ENCODE assay signal across 21 mouse cellular contexts in the genomic region with DNA sequence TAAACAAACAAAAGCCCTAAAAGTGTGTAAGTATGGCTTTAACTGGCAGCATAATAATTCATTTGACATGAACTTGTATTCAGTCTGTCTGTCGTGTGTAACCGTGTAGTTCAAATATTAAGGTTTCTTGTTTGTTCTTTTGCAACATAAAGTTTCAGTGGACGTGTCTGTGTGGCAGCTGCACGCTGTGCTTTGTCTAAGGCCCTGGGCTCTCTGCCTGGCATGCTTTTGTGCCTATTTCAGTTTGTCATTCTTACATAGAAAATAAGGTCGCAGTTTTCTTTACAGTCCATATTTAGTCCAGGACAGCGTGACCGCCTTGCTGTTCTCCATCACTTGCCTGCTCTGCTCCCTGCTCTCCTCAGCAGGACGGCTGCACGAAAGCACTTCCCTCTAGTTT. TPM values are rescaled to one million over a fixed set of nuclear protein-coding genes. Genes with fewer than 3 reads are reported as not detected.
DNase-seq lines count a peak whose midpoint lies in the region; ATAC-seq and TF ChIP-seq lines count a peak whose summit lies in the region.
"Had no signal": no experiment of that assay in that cellular context is flagged by ENCODE, and none has a peak within 500 bp of the region (broad histone marks: within the 10 kb centered on the region; RNA-seq: fewer than 3 reads in every experiment).

No protein-coding gene starts in this region.

- TF ChIP-seq POLR2A in cerebellum, adult 2 months (IDR thresholded peaks at IDR 0.05; ENCODE audit: borderline replicate concordance, insufficient read depth, low read length), result no peak
- no peak for TF ChIP-seq POLR2A in brain, embryonic 14.5 days (IDR thresholded peaks at IDR 0.05; ENCODE audit: borderline replicate concordance, extremely low read depth, insufficient read depth, insufficient read length, poor library complexity, severe bottlenecking)

- WGBS in cerebellum, adult 2 months, result 8% methylated on average over 9 of the region's 9 CpGs

- TF ChIP-seq CTCF in cerebellum, adult 2 months (IDR thresholded peaks at IDR 0.05; ENCODE audit: borderline replicate concordance, insufficient read depth, low read depth, low read length), result no peak
- TF ChIP-seq CTCF in gastrocnemius, adult 2 months (IDR thresholded peaks at IDR 0.05), result no peak
- TF ChIP-seq CTCF in layer of hippocampus, adult 2 months (conservative IDR thresholded peaks at IDR 0.05), result no peak
- TF ChIP-seq CTCF in brain, embryonic 14.5 days (IDR thresholded peaks at IDR 0.05; ENCODE audit: borderline replicate concordance, extremely low read depth, insufficient read depth, insufficient read length), result no peak

- H3K4me1 ChIP-seq in cerebellum, adult 2 months (ENCODE audit: control insufficient read depth, insufficient read depth, low read length), result peaks cover 21% of the 10 kb centered on the region; the same call in 1 of the 2 replicates

- intact Hi-C loops in gastrocnemius, adult 2 months (cut with DNase I), result no loop called here

- no peaks in the 10 kb centered on the region for H3K27me3 ChIP-seq in cerebellum, adult 2 months (ENCODE audit: control insufficient read depth, insufficient read depth, low read length)
- H3K27me3 ChIP-seq: embryonic facial prominence, embryonic 15.5 days; liver, embryonic 13.5 days had no signal

- ATAC-seq in granulocyte monocyte progenitor cell, adult 5-6 weeks (replicated peaks; ENCODE audit: poor library complexity, severe bottlenecking), result no peak
- ATAC-seq: intestine, embryonic 16.5 days had no signal

- DNase-seq in cerebellum, adult 8-10 months, result peak; percentile 20
- DNase-seq in cerebellum, adult 2 months, result no peak
- no peak for DNase-seq in gastrocnemius, adult 2 months
- DNase-seq in gastrocnemius, adult 18-20 months (ENCODE audit: low spot score), result no peak
- no peak for DNase-seq in layer of hippocampus, adult 2 months (ENCODE audit: low spot score in 2 of 2)
- no peak for DNase-seq in layer of hippocampus, postnatal 36 days
- DNase-seq in brain, embryonic 14.5 days (ENCODE audit: low read depth), result peak; percentile 65
- DNase-seq: adrenal gland, postnatal 14 days; gastrocnemius, postnatal 25 days; kidney, adult 9 months; kidney, postnatal 25 days; layer of hippocampus, adult 9-11 months; liver, embryonic 13.5 days; lung, adult 2 months; lung, postnatal 14 days; thymus, adult 18-20 months; thymus, postnatal 4 days had no signal

- no peak overlapping the region for H3K4me3 ChIP-seq in cerebellum, adult 2 months (replicated peaks; ENCODE audit: insufficient read depth, low read depth, low read length)
- no peak overlapping the region for H3K4me3 ChIP-seq in gastrocnemius, adult 2 months
- peak overlapping the region; percentile 39 for H3K4me3 ChIP-seq in layer of hippocampus, adult 2 months
- H3K4me3 ChIP-seq: embryonic facial prominence, embryonic 15.5 days; left cerebral cortex, adult 2 months; liver, embryonic 13.5 days had no signal

- H3K27ac ChIP-seq in cerebellum, adult 2 months (ENCODE audit: insufficient read depth, low read length), result no peak overlapping the region
- H3K27ac ChIP-seq in gastrocnemius, adult 2 months, result peak overlapping the region; percentile 66
- H3K27ac ChIP-seq in layer of hippocampus, adult 2 months, result peak overlapping the region; percentile 11; the same call in 1 of the 2 replicates
- H3K27ac ChIP-seq: embryonic facial prominence, embryonic 15.5 days; left cerebral cortex, adult 2 months; liver, embryonic 13.5 days had no signal

RNA-seq across cellular contexts. Expression of a gene that starts 5.8 kb away (rescaled TPM):
- polyA plus RNA-seq in cerebellum, adult 2 months (2012; rRNA removed), result 212 and 222 TPM in 2 replicates
- total RNA-seq in gastrocnemius, adult 2 months (2021), result 100 to 1,000 TPM; 134 to 142 TPM
- 100 to 1,000 TPM; 128 to 153 TPM for total RNA-seq in gastrocnemius, adult 18-20 months (2021)
- 100 to 1,000 TPM; 160 TPM for total RNA-seq in layer of hippocampus, adult 2 months (2021)
- 100 to 1,000 TPM; 156 to 161 TPM for total RNA-seq in layer of hippocampus, postnatal 36 days (2021)
- 34.5 and 35.9 TPM in 2 replicates for polyA plus RNA-seq in brain, embryonic 14.5 days (2012; rRNA removed)
- 20.1 and 20.8 TPM in 2 replicates for total RNA-seq in granulocyte monocyte progenitor cell, adult 5-6 weeks (2014; fragmentation: Nextera tagmentation)
- 11.3 and 12.4 TPM in 2 replicates for total RNA-seq in granulocyte monocyte progenitor cell, adult 5-6 weeks (2017)

Comparison
In these comparisons a context has a peak if more than half of its experiments do, and no peak if none do; other contexts are left out.
1. DNase-seq: peak in cerebellum, adult 8-10 months (single experiment) and brain, embryonic 14.5 days (single experiment); none in cerebellum, adult 2 months (0 of 2), gastrocnemius, adult 2 months (single experiment), gastrocnemius, adult 18-20 months (single experiment), layer of hippocampus, adult 2 months (0 of 2) and layer of hippocampus, postnatal 36 days (0 of 2).
2. RNA of a gene that starts 5.8 kb away (total RNA-seq): 156 to 161 TPM in layer of hippocampus, postnatal 36 days, 160 TPM in layer of hippocampus, adult 2 months, 128 to 153 TPM in gastrocnemius, adult 18-20 months and 134 to 142 TPM in gastrocnemius, adult 2 months; 11.3 to 20.8 TPM in granulocyte monocyte progenitor cell, adult 5-6 weeks; every median in the first group is over 4 times any median in the second.